8 mouse cellular contexts compared by ENCODE assay signal in genomic region chr9:65890143-65890628, GRCm38 (mm10). TPM values are rescaled to one million over a fixed set of nuclear protein-coding genes. Genes with fewer than 3 reads are reported as not detected.
DNase-seq lines count a peak whose midpoint lies in the region; ATAC-seq and TF ChIP-seq lines count a peak whose summit lies in the region.

Pclaf (plus strand) TSS chr9:65890237.

- peaks cover 48% of the 10 kb centered on the region for H3K79me2 ChIP-seq in C2C12 (ENCODE audit: control insufficient read depth, insufficient read depth)

- peak within 1 kb of the TSS; percentile 80 for H3K9ac ChIP-seq in forebrain, embryonic 12.5 days
- peak within 1 kb of the TSS; percentile 62 for H3K9ac ChIP-seq in heart, postnatal 0 days (replicated peaks; ENCODE audit: low read depth, low read length)
- peak within 1 kb of the TSS; percentile 79 for H3K9ac ChIP-seq in lung, embryonic 16.5 days (ENCODE audit: low read length)

- H3K4me2 ChIP-seq in forebrain, embryonic 12.5 days: peak within 1 kb of the TSS; percentile 81
- peak within 1 kb of the TSS; percentile 72 for H3K4me2 ChIP-seq in heart, postnatal 0 days (ENCODE audit: low read depth, low read length)
- peak within 1 kb of the TSS; percentile 82 for H3K4me2 ChIP-seq in lung, embryonic 16.5 days (ENCODE audit: low read depth, low read length)

- peak within 1 kb of the TSS; percentile 89 for H3ac ChIP-seq in C2C12 (ENCODE audit: control insufficient read depth, insufficient read length, low read depth)

- 0% methylated on average over 21 of the region's 21 CpGs for WGBS in forebrain, embryonic 12.5 days
- 0% methylated on average over 21 of the region's 21 CpGs for WGBS in heart, postnatal 0 days
- WGBS in lung, embryonic 16.5 days: under 1% methylated on average over 21 of the region's 21 CpGs

- no peaks in the 10 kb centered on the region for H3K9me3 ChIP-seq in forebrain, embryonic 12.5 days
- no peaks in the 10 kb centered on the region for H3K9me3 ChIP-seq in heart, postnatal 0 days (replicated peaks; ENCODE audit: control insufficient read depth, low read length)
- no peaks in the 10 kb centered on the region for H3K9me3 ChIP-seq in lung, embryonic 16.5 days (ENCODE audit: control insufficient read depth, low read length)

- no peak for TF ChIP-seq EP300 in heart, postnatal 0 days (IDR thresholded peaks at IDR 0.05; ENCODE audit: low read depth)

- peaks cover 26% of the 10 kb centered on the region for H3K36me3 ChIP-seq in C2C12 (ENCODE audit: control insufficient read depth, insufficient read depth)
- H3K36me3 ChIP-seq in forebrain, embryonic 12.5 days (replicated peaks): peaks cover 23% of the 10 kb centered on the region
- H3K36me3 ChIP-seq in heart, postnatal 0 days (replicated peaks; ENCODE audit: control insufficient read depth, insufficient read depth, low read length): peaks cover 11% of the 10 kb centered on the region; the same call in 1 of the 2 replicates
- peaks cover 15% of the 10 kb centered on the region for H3K36me3 ChIP-seq in lung, embryonic 16.5 days (ENCODE audit: control insufficient read depth, insufficient read depth, low read length)

- DNase-seq in adrenal gland, postnatal 10 days: peak; percentile 82
- peak; percentile 90 for DNase-seq in heart, postnatal 0 days (ENCODE audit: low spot score)
- peak; percentile 78 to 87 for DNase-seq in kidney, postnatal 4 days
- peak; percentile 72 for DNase-seq in ovary, adult 18-20 months (ENCODE audit: low spot score)
- peak; percentile 82 for DNase-seq in thymus, postnatal 0 days (ENCODE audit: low spot score)

- peak; percentile 93 for ATAC-seq in forebrain, embryonic 12.5 days (ENCODE audit: low FRiP score)
- ATAC-seq in heart, postnatal 0 days (ENCODE audit: insufficient read depth, low read depth): peak; percentile 96
- ATAC-seq in lung, embryonic 16.5 days (ENCODE audit: low read depth): peak; percentile 99

- H3K27me3 ChIP-seq in C2C12 (ENCODE audit: control insufficient read depth, insufficient read depth, insufficient read length): no peaks in the 10 kb centered on the region
- H3K27me3 ChIP-seq in forebrain, embryonic 12.5 days: no peaks in the 10 kb centered on the region
- H3K27me3 ChIP-seq in heart, postnatal 0 days (ENCODE audit: control insufficient read depth, insufficient read depth, low read length): no peaks in the 10 kb centered on the region
- H3K27me3 ChIP-seq in lung, embryonic 16.5 days (ENCODE audit: control insufficient read depth, insufficient read depth, low read depth, low read length): no peaks in the 10 kb centered on the region

- peaks cover 24% of the 10 kb centered on the region for H3K79me3 ChIP-seq in C2C12 (ENCODE audit: low read depth)

- H3K4me1 ChIP-seq in forebrain, embryonic 12.5 days: peaks cover 25% of the 10 kb centered on the region
- H3K4me1 ChIP-seq in heart, postnatal 0 days (ENCODE audit: control insufficient read depth, insufficient read depth): peaks cover 5% of the 10 kb centered on the region; the same call in 1 of the 2 replicates
- H3K4me1 ChIP-seq in lung, embryonic 16.5 days (replicated peaks; ENCODE audit: control insufficient read depth, insufficient read depth, low read length): peaks cover 14% of the 10 kb centered on the region

- TF ChIP-seq CTCF in C2C12 (IDR thresholded peaks at IDR 0.05; ENCODE audit: control insufficient read depth, insufficient read depth, insufficient read length): no peak
- TF ChIP-seq CTCF in heart, postnatal 0 days (IDR thresholded peaks at IDR 0.05; ENCODE audit: low read depth): no peak

- H3K27ac ChIP-seq in forebrain, embryonic 12.5 days: 0 out of 2 replicates have a peak within 1 kb of the TSS, but pooled peaks have one; percentile 53
- H3K27ac ChIP-seq in heart, postnatal 0 days (ENCODE audit: low read depth): no peak within 1 kb of the TSS
- peak within 1 kb of the TSS; percentile 36 for H3K27ac ChIP-seq in lung, embryonic 16.5 days (ENCODE audit: low read length)

- peak within 1 kb of the TSS; percentile 65 for H3K4me3 ChIP-seq in C2C12 (ENCODE audit: insufficient read depth, poor library complexity, severe bottlenecking)
- H3K4me3 ChIP-seq in forebrain, embryonic 12.5 days (replicated peaks): peak within 1 kb of the TSS; percentile 68
- H3K4me3 ChIP-seq in heart, postnatal 0 days (ENCODE audit: low read depth, low read length): peak within 1 kb of the TSS; percentile 53
- peak within 1 kb of the TSS; percentile 63 for H3K4me3 ChIP-seq in lung, embryonic 16.5 days (ENCODE audit: low read length)

TF ChIP-seq in C2C12, 6 proteins besides CTCF, POLR2A, EP300 and RAD21:
- TF ChIP-seq USF1 (IDR thresholded peaks at IDR 0.05; ENCODE audit: low read depth) (no peak), MAX (IDR thresholded peaks at IDR 0.05) (peak; percentile 10)

RNA-seq across cellular contexts. Expression of gene Pclaf, which starts in this region (rescaled TPM):
- polyA plus RNA-seq in C2C12 (2012; fragmentation: generic; extraction: Trizol): 172 TPM
- 10 to 100 TPM; 18.0 to 21.8 TPM for total RNA-seq in adrenal gland, postnatal 10 days (2021)
- 224 and 226 TPM in 2 replicates for polyA plus RNA-seq in forebrain, embryonic 12.5 days (2016; fragmentation: Nextera tagmentation; extraction: Ambion mirVana)
- total RNA-seq in heart, postnatal 0 days (2014; rRNA removed; ENCODE audit: low replicate concordance): 19.2 and 27.3 TPM in 2 replicates
- polyA plus RNA-seq in heart, postnatal 0 days (2015; fragmentation: Nextera tagmentation; extraction: Ambion mirVana): 25.1 and 31.7 TPM in 2 replicates
- polyA plus RNA-seq in lung, embryonic 16.5 days (2015; fragmentation: Nextera tagmentation; extraction: Ambion mirVana): 205 and 216 TPM in 2 replicates
- polyA plus RNA-seq in thymus, postnatal 0 days (2015; fragmentation: Nextera tagmentation; extraction: Ambion mirVana): 317 and 358 TPM in 2 replicates
